Mouse (Mus musculus) cerebellum, adult (tissue): ENCODE measurements around the gene Sfxn2.

Source experiments
- ATAC-seq: cut with Nextera tagmentation; 2 replicates; pipeline ENCODE4 v1.9.2; 2017; ENCODE audit warnings: mild to moderate bottlenecking, moderate library complexity, mixed read lengths; ENCODE audit not compliant: insufficient number of reproducible peaks, low FRiP score, low TSS enrichment

The Sfxn2 gene

DNA sequence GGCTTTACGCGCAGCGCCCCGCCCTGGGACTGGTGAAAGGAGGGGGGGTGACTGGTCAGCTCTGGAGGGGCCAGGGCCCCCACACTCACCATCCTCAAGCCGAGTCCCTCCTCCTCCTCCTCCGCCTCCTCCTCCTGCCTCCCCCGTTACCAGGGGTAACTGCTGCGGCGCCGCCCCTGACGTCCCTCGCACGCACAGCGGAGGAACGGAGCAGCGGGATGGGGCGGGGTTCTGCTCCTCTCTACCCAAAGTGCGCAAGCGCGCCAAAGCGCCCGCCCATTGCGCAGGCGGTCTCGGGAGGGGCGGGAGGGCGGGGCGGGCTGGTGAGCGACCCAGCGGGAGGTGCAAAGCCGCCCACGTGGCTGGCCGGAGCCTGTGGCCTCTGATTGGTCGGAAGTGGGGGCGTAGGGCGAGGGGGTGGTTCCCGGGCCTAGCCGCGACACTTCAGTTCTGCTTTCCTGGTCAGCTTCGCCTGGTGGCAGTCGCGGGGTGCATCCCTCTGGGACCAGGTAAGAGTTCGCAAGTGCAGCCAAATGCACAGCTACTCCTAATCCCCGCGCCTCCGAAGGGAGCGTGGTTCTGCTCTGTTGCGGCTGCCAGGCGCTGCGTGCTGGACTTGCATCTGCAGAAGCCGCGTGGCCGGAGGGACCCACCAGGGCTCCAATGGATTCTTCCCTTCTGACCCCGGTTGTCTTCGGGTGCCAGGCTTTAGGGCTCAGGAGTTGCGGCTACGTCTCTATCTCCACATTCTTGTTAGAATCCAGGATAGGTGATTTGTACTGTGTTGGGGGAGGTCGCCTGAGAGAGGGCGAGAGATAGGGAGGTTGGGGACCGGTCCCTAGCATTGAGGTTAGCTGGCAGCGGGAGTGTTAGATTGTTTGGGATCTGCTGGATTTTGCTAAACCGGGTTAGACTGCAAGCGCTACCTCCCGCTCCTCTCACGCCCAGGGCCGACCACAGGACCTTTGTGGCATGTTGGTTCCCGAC is at the start of gene Sfxn2, which contains the start of gene Arl3:
Sfxn2 (plus strand) TSS at position 415 of the 987 bp plus-strand sequence.
Arl3 (minus strand) TSS at position 248 of the 987 bp plus-strand sequence.
- ATAC-seq, result peak; percentile 92

GRCm38 (mm10) chr19:46523480-46524151 is 49.5 kb upstream of the Sfxn2 start:
- 0 out of 2 replicates have a peak, but pooled peaks have one; percentile 4 for ATAC-seq

DNA sequence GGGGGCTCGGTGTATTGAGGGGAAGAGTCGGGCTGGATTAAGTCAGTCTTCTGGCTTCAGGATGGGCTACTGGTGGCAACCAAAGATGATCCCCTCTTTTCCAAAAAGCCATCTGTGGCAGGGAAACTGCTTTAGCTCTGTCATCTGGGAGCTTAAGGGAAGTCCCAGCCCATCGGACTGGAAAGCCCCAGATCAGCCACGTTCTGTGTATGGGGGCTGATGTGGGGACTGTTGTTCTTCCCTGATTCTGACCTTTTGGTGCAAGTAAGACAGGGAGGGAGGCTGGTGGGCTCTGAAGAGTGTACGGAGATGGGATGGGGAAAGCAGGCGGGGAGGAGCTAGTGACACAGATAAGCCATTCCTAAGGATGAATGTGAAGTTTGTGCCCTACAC is 49.0 kb upstream of the Sfxn2 start:
- no peak for ATAC-seq

- no peak for ATAC-seq
Measured at GRCm38 (mm10) chr19:46524601-46525321, 48.4 kb upstream of the Sfxn2 start.

- no peak for ATAC-seq
Measured at GRCm38 (mm10) chr19:46525691-46526631, 47.2 kb upstream of the Sfxn2 start.

GRCm38 (mm10) chr19:46527632-46528528 is 45.3 kb upstream of the Sfxn2 start:
- ATAC-seq, result no peak

- ATAC-seq, result peak; percentile 46
Measured at GRCm38 (mm10) chr19:46528529-46529213, 44.5 kb upstream of the Sfxn2 start.

GRCm38 (mm10) chr19:46529601-46530448 is 43.3 kb upstream of the Sfxn2 start:
- ATAC-seq, result no peak

GRCm38 (mm10) chr19:46530449-46530990 is 42.6 kb upstream of the Sfxn2 start:
- no peak for ATAC-seq

DNA sequence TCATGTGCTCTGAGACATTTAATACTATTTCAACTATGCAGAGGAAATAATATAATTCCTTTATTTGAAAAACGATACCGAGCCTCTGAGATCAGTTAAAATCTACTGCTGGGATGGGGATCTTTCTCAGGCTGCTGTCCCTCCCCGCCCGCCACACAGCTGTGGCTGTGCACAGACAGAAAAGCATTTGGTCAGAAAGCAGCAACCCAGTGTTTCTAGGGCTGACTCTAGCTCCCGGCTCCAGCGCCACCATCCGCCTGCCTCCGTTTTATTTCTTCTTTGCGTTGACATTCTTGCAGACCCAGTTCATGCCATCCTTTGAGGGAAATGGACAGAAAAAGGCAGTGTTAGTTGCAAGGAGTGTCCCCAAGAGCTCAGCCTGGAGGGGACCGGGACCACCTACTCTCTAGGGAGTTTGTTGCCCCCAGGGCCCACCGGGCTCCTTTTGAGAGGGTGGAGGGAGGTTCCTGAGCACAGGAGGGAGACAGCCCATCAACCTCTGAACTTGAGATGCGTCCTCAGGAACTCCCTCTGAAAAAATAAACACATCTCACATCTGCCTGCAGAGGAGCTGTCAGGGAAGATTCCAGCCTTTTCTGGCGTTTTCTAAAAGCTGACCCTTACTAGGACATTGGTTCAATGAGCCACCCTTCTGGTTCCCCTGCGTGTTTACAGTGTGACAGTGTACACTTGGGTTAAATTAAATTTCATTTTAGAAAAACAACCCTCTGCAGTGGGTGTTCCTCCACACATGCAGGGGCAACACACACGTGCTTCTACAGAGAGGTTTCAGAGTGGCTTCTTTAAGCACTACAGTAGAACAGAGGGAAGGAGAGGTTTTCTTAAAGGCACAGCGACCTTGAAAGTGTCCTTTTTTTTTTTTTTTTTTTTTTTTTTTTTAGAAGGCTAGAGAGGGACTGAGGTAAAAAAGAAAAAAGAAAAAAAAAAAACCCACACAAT is 41.8 kb upstream of the Sfxn2 start:
- no peak for ATAC-seq

DNA sequence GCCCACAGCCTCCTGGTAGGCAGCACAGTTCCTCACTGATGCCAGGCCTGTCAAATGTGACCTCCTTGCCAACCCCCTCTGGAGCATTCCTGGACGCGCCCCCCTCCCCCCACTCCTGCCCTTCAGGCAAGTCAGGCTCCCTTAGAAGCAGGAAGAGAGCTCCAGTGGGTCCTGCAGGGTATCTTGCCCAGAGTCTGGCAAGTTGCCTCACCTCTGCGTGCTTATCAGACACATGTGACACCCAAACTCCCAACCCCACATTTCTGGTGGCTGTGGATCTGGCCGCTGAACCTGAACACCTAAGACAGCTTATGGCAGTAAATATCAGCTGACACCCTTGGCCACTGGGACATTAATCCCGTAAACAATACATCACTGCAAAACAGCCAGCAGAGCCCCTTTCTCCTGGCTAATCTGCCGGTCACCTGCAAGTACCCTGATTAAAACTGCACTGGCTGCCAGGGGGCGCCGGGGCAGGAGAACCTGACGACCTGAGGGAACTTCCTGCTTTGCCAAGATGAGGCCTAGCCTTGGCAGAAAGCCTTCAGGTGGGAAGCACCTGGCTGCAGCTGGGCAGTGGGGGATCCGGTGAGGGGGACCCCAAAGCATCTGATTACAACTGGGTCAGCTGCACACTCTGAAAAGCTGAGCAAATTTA is 41.0 kb upstream of the Sfxn2 start:
- no peak for ATAC-seq

DNA sequence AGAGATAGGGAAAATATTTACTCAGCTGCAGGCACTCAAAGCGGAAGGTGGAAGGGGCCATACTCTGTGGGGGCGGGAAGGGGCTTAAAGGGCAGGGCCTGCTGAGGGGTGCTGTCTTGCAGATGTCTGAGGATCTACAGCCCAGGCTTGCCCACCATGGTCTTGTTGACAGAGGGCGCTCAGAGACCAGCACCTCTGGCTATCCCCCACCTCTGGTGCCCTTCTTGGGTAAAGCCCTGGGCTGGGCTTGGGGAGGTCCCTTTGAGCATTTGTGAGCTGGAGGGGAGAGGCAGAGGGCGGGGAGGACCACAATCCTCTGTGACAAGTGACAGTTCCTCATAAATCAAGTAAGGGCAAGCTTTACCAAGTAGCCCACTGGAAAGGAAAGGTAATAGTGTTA is 40.1 kb upstream of the Sfxn2 start:
- no peak for ATAC-seq

DNA sequence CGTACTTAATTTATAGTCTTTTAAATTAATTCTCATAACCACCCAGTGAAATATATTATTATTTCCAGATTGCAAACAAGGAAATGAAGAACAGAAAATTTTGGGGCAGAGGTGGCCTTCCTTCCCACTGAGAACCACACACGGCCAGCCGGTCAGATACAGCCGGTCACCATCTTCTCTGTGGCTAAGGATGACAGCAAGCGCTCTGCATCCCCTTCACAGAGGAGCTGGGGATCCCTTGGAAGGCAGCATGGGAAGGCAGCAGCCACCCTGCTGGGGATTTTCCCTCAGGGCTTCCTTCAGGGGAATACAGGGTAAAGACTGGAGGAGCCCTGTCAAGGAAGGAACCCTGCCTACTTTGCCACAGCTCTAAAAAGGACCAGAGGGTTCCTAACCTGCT is 39.6 kb upstream of the Sfxn2 start:
- no peak for ATAC-seq

- ATAC-seq, result no peak
Measured at GRCm38 (mm10) chr19:46534542-46535098, 38.5 kb upstream of the Sfxn2 start.

DNA sequence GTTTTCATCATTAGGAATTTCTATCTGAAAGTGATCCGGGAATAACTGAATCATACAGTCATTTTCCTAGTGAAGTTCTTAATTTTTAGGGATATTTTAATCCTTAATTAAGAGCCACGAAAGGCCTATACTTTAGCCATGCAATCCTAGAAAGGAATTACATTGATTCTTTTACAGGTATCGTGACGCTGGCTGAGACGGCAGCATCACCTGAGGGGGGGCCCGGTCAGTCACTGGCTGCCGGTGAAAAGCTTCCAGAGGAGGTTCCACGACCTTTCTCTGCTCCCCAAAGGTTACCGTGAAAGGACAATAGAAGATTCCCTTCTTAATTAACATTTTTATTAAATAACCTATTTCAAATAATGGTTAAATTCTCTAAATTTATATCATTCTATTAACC is 35.8 kb upstream of the Sfxn2 start:
- no peak for ATAC-seq
